Mouse (Mus musculus) cerebellum, adult 8-10 months (tissue): ENCODE results near the gene Rps6.
A peak's percentile ranks its signal among the peaks of the same experiment; 100 is the strongest.
"Not testable (repeated sequence)": the region's sequence is repeated elsewhere in the genome, so short reads cannot be mapped to it uniquely, and the experiment has no call there.

Experiments used
- DNase-seq: peaks from one replicate; pipeline ENCODE4 v3.0.0; 2022

Gene Rps6

DNA sequence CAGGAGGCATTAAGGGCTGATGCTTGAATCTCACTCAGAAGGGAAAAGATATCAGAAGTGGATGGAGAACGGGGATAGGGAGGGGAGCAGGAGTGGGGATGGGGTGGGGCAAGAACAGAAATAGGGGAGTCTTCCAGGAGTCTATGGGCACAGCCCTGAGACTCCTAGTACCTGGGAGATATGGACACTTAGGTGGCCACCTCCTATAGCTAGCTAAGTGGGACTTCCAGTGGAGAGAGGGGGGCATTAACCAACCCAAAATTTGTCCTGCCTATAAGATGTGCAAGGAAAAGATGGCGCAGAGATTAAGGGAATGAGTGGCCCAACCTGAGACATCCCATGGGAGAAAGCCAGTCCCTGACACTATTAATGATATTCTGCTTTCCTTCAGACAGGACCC lies 5.9 kb downstream of the Rps6 start:
- DNase-seq, result no peak

GRCm38 (mm10) chr4:86847246-86847645 lies 10.0 kb downstream of the Rps6 start:
- no peak for DNase-seq

DNA sequence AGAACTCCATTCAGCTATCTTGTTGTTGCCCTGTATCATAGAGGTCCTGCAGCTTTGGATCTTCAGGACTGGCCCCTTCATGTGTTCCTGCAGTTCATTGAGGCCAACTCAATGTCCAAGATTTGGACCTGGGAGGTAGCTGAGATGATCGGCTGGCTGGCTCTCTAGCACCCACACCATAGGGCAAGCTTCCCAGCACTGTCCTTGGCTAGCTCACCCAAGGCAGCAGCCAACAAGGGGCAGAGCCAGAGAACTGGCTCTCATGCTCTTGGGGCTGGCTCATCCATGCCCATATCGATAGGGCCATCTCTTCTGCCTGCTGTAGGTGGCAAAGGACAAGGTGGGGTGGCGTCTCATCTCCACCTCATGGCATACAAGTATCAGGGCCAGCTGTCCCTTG lies 11.8 kb downstream of the Rps6 start:
- DNase-seq, result no peak

DNA sequence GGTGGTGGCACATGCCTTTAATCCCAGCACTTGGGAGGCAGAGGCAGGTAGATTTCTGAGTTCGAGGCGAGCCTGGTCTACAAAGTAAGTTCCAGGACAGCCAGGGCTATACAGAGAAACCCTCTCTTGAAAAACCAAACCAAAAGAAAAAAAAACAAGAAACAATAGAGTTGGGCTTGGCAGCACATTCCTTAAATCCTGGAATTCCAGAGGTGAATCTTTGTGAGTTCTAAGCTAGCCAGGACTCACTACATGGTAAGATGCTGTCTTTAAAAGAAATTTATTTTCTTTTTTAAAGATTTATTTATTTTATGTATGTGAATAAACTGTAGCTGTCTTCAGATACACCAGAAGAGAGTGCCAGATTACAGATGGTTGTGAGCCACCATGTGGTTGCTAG lies 16.1 kb downstream of the Rps6 start:
- not testable (repeated sequence) for DNase-seq

DNA sequence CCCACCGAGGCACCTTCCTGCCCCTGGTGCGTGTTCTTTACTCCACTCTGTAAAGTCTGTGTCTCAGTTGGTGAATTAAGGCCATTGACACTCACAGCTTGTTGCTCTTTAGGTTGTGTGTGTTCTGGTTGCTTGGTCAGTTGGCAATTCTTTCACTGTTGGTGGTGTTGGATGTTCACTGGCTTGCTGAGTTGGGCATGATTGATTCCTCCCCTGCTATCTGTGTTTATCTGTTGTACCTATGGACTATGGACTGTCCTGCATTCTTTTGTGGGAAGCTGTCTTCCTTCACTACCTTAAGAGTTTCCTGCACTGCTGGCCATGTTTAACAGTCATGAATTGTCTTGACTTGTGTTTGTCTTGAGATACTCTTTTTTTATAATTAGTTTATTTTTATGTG lies 25.3 kb downstream of the Rps6 start:
- no peak for DNase-seq

- DNase-seq, result no peak
These were observed 32.1 kb downstream of the Rps6 start for GRCm38 (mm10) chr4:86825143-86825542.

- peak; percentile 35 for DNase-seq
These were observed 34.0 kb downstream of the Rps6 start for GRCm38 (mm10) chr4:86823169-86823568.

DNA sequence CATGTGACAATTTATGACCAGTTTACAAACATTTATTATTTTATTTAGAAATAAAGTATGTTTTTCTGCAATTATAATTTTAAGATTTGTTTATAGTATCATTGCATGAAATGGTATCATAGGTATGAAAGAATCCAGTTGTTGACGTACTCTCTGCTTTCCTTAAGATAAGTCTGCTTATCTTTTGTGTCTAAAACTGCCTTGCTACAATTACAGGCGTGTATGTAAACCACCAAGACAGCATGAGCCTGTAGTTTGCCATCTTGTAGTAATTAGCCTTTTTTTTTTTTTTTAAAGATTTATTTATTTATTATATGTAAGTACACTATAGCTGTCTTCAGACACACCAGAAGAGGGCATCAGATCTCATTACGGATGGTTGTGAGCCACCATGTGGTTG lies 42.4 kb downstream of the Rps6 start:
- DNase-seq, result no peak

- DNase-seq, result no peak
These were observed 46.6 kb downstream of the Rps6 start for GRCm38 (mm10) chr4:86810604-86811003.
